Mouse (Mus musculus) layer of hippocampus, adult 8-10 months (tissue): ENCODE measurements around the gene Gm20379. TPM values are rescaled to one million over a fixed set of nuclear protein-coding genes. Genes with fewer than 3 reads are reported as not detected.
A peak's percentile ranks its signal among the peaks of the same experiment; 100 is the strongest.

Experiments used
- DNase-seq, 2 experiments: peaks; one replicate each; pipeline ENCODE4 v3.0.0; 2022; ENCODE audit warnings: low spot score in 2 of 2
- total RNA-seq, 4 experiments: library from RNA; stranded (reverse); gene quantifications; 2 replicates each; pipeline ENCODE4 v1.2.4; 2022

Gene Gm20379
- total RNA-seq, 4 experiments from 2014 or later = not detected

DNA sequence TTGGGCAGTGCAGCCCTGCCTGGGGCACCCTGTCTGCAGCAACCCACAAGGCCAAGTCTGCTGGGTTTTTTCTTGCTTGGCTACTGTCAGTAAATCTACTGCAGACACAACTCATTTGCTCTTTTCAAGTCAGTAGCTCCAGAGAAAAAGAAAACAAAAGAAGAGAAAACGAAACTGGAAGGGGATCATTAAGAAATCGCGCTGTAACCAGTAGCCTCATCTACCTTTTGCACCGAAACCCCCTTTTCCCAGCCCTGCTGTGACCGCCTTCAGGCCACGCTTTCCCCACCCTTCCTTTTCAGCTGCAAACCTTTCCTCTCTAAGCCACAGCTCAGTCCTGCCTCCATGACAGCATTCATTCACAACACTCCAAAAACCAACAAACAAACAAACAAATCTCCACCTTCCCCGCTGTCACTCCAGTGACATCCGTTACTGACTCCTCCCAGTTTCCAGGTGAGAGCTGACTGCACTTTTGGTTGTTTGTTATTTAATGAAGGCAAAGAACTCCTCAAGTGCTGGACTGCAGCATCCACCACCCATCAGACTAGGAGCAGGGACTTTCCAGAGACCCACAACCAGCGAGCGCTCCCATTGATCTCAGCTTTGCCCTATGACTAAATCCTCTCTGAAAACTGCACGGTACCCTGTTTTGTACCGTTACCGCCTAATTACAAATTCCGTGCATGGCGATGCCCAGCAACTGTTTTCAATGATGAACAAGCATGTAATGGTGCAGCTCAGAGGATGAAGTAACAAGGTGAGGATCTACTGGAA is 26.5 kb downstream of the Gm20379 start:
- no peak for DNase-seq

GRCm38 (mm10) chr13:92336857-92337256 is 31.1 kb downstream of the Gm20379 start:
- DNase-seq = no peak

DNA sequence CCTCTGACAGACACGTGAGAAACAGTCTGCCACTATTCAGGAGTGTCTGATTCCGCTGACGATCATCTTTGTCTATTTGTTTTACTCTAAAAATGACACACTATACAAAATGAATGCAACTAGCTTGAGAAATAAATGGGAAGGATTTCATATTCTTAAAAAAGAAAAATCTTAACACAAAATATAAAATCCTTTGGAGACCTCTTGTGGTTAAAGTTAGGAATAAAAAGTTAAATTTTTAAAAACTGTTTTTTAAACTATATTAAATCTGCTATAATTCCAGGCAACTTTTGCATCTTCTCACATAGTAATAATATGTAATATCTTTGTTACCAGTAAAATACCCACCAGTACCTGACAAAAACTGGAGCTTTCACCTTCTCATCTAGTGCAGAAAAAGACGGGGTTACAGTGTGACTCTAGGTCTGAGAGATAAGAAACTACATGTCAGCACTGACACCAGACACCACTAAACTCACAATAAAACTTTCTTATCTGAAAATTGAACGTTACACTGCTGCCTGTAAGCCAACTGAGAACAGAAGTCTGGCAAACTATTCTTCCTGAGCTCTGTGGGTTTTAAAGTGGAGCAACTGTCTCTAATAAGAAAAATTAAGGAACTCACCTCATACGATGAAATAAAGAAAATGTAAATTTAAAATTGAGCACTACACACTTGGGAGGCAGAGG is 32.1 kb downstream of the Gm20379 start:
- DNase-seq = no peak

DNA sequence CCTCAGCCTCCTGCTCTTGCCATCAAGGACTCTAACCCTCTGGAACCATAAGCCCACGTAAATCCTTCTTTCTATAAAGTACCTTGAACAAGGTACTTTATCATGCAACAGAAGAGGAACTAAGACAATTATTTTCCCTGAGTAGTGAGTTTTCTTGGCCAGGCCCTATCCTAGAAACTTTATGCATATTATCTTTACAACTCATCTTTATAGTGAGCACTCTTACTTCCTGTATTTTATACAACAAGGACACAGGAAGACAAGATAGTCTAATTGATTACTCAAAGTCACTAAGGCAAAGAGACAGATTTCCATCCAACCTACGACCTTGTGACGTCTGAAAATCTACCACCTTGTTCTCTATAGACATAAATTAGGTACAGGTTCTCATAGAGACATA is 34.0 kb downstream of the Gm20379 start:
- DNase-seq = no peak

GRCm38 (mm10) chr13:92344033-92344432 is 38.3 kb downstream of the Gm20379 start:
- DNase-seq = no peak

DNA sequence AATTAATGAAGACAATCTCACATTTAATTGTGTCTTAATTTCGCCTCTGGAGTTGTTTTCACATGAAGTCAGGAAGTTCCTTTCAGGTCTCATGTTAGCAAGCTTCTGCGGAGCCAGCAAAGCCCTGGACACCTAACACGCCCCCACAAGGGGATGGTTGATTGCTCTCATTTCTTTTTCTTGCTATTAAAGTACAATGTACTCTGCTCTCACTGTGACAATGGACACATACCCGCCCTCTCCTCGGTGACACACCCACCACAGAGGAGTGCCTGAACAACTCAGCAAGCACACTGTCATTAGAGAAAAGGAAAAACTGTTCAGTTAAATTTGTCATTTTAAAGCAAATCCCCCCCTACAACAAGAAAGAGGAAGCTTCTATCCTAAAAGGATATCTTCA is 40.6 kb downstream of the Gm20379 start:
- DNase-seq = no peak

GRCm38 (mm10) chr13:92351100-92351499 is 45.3 kb downstream of the Gm20379 start:
- DNase-seq = no peak

- DNase-seq = no peak
These were observed 48.2 kb downstream of the Gm20379 start for GRCm38 (mm10) chr13:92353956-92354355.

- DNase-seq = peak; percentile 94 to 96
These were observed 48.9 kb downstream of the Gm20379 start, which contains the start of the genes Dhfr and Msh3 for GRCm38 (mm10) chr13:92354456-92355271. Gene Dhfr (plus strand): TSS chr13:92354726. Gene Msh3 (minus strand): TSS chr13:92355003.

- no peak for DNase-seq
These were observed 49.5 kb downstream of the Gm20379 start for GRCm38 (mm10) chr13:92355272-92355643.

- DNase-seq = no peak
These were observed 50.6 kb downstream of the Gm20379 start for GRCm38 (mm10) chr13:92356376-92356775.

Other genes starting within 250 kb of the Gm20379 start
- 100 to 1,000 TPM; 114 to 117 (median 115) TPM for gene Rasgrf2, start 174.3 kb upstream of the Gm20379 start, total RNA-seq
- 1 to 10 TPM; 1.5 to 1.7 (median 1.7) TPM for gene Dhfr, start 48.7 kb downstream of the Gm20379 start, total RNA-seq
- gene Msh3, start 49.0 kb downstream of the Gm20379 start, total RNA-seq = 10 to 100 TPM; 24.1 to 29.0 (median 25.4) TPM
- 10 to 100 TPM; 14.4 to 17.8 (median 16.3) TPM for gene Ankrd34b, start 119.9 kb downstream of the Gm20379 start, total RNA-seq
- gene Fam151b, start 178.0 kb downstream of the Gm20379 start, total RNA-seq = 10 to 100 TPM in 2 of 4 experiments, 1 to 10 TPM in 2; 7.9 to 11.3 (median 10.4) TPM
- 10 to 100 TPM; 17.6 to 21.0 (median 19.3) TPM for gene Zfyve16, start 224.9 kb downstream of the Gm20379 start, total RNA-seq